Mouse (Mus musculus) hindbrain, embryonic 10.5 days (tissue): ENCODE results near the gene Gm13124. TPM values are rescaled to one million over a fixed set of nuclear protein-coding genes. Genes with fewer than 3 reads are reported as not detected.

ENCODE experiments used
- polyA plus RNA-seq: library from polyadenylated mRNA; unstranded; fragments of >200 nt; fragmentation: Nextera tagmentation; extraction: Ambion mirVana; gene quantifications from 2 replicates; pipeline ENCODE4 v1.2.1, GENCODE M21; 2016

Gm13124 gene
- polyA plus RNA-seq, 1 experiment from 2014 or later, result not detected

Other genes starting within 250 kb of the Gm13124 start
- not detected in 2 replicates for gene Gm13128, start 234.9 kb downstream of the Gm13124 start, polyA plus RNA-seq
- not detected in 2 replicates for gene Gm13119, start 207.2 kb downstream of the Gm13124 start, polyA plus RNA-seq
- gene Pramef20, start 187.2 kb downstream of the Gm13124 start, polyA plus RNA-seq, result not detected in 2 replicates
- gene Pramef12, start 156.7 kb downstream of the Gm13124 start, polyA plus RNA-seq, result not detected in 2 replicates
- 0.16 and 0.47 TPM in 2 replicates for gene 1700012P22Rik, start 126.4 kb downstream of the Gm13124 start, polyA plus RNA-seq
- not detected in 2 replicates for gene Gm9944, start 111.8 kb downstream of the Gm13124 start, polyA plus RNA-seq
- not detected in 2 replicates for gene Aadacl3, start 101.4 kb downstream of the Gm13124 start, polyA plus RNA-seq
- gene 9430007A20Rik, start 45.3 kb downstream of the Gm13124 start, polyA plus RNA-seq, result not detected in 2 replicates
- not detected in 2 replicates for gene Aadacl4, start 48.6 kb upstream of the Gm13124 start, polyA plus RNA-seq
- not detected in 2 replicates for gene Gm436, start 121.2 kb upstream of the Gm13124 start, polyA plus RNA-seq
- not detected in 2 replicates for gene Gm13178, start 156.3 kb upstream of the Gm13124 start, polyA plus RNA-seq
- gene Gm438, start 221.4 kb upstream of the Gm13124 start, polyA plus RNA-seq, result not detected in 2 replicates